Mouse (Mus musculus): ENCODE measurements around the gene Atg4d. TPM values are rescaled to one million over a fixed set of nuclear protein-coding genes. Genes with fewer than 3 reads are reported as not detected.
"Not testable (repeated sequence)": the region's sequence is repeated elsewhere in the genome, so short reads cannot be mapped to it uniquely, and the experiment has no call there.

Atg4d gene
- polyA plus RNA-seq, 1 experiment: 39.8 TPM

DNA sequence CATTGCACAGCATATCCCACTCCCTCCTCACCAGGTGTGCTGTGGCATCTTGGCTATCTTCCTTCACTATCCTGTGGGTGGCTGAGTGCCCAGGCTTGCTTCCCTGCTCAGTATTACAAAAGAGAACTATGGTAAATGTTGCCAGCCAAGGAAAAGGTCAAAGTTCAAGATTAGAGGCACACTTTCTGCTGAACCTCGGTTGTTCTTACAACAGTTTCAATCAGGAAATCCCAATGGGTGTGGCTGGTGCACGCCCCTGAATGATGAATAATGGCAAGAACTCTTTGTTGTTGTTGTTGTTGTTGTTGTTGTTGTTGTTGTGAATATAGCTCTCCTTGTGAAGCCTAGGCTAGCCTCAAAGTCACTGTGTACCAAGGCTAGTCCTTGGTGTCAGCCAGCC is 3.3 kb upstream of the Atg4d start:
- peaks cover 16% of the 10 kb centered on the region for H3K79me2 ChIP-seq (ENCODE audit: control insufficient read depth, insufficient read depth)
- no peak overlapping the region for H3K4me2 ChIP-seq (ENCODE audit: low read depth)
- H3K4me3 ChIP-seq: no peak overlapping the region
- no peaks in the 10 kb centered on the region for H3K27me3 ChIP-seq (ENCODE audit: control insufficient read depth, insufficient read depth, insufficient read length)
- TF ChIP-seq MAX (IDR thresholded peaks at IDR 0.05; ENCODE audit: low read depth) (no peak), TCF12 (IDR thresholded peaks at IDR 0.05; ENCODE audit: insufficient read depth, poor library complexity, severe bottlenecking) (no peak), TCF3 (IDR thresholded peaks at IDR 0.05; ENCODE audit: insufficient read length, low read depth) (no peak), REST (IDR thresholded peaks at IDR 0.05; ENCODE audit: insufficient read depth, insufficient read length) (no peak), MYOD1 (IDR thresholded peaks at IDR 0.05; ENCODE audit: control insufficient read depth in 1 of 3, insufficient read length in 2 of 3, low read depth in 2 of 3) (no peak), POLR2A (IDR thresholded peaks at IDR 0.05; ENCODE audit: insufficient read length, low read depth) (no peak), E2F4 (IDR thresholded peaks at IDR 0.05; ENCODE audit: insufficient read depth) (no peak), SRF (IDR thresholded peaks at IDR 0.05; ENCODE audit: control insufficient read depth, insufficient read length, low read depth) (no peak), MYOG (IDR thresholded peaks at IDR 0.05; ENCODE audit: control insufficient read depth in 1 of 3, insufficient read depth in 1 of 3, insufficient read length in 2 of 3, low read depth in 2 of 3) (no peak), POLR2AphosphoS2 (IDR thresholded peaks at IDR 0.05; ENCODE audit: insufficient read length, low read depth) (no peak)
- H3K36me3 ChIP-seq (ENCODE audit: control insufficient read depth, insufficient read depth): no peaks in the 10 kb centered on the region
- H3ac ChIP-seq (ENCODE audit: control insufficient read depth, insufficient read length): no peak overlapping the region

DNA sequence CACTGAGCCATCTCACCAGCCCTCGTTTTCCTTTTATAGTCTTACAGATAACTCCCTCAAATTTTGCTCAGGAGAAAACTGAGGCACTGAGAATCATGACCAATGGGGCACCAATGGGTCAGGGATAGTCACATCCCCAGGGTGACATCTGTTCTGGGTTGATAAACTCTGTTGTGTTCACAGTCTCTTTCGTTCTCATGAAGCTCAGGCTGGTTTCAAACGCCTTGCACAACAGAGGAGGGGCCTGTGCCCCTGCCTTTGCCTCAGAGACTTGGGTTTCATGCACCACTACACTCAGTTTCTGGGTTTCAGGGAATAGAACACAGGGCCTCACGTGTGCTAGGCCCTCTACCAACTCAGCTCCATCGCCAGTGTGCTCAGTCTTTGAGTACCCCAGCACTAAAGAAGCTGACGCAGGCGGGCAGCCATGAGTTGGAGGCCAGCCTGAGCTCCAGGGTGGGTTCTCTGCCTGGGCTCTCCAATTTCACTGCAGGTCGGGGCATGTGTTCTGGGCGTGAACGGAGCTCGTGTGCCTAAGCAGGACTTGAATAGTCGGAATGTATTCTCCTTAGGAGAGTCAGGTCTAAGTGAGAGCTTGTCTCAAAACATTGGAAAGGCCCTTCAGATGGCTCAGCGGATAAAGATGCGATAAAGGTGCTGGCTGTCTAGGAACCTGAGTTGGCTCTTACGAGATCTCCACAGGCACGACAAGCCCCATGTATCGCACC is 657 bp upstream of the Atg4d start:
- Histone ChIP-seq H3K4me2 (ENCODE audit: low read depth) (peak overlapping the region; percentile 100), H3K36me3 (ENCODE audit: control insufficient read depth, insufficient read depth) (no peaks in the 10 kb centered on the region), H3K79me2 (ENCODE audit: control insufficient read depth, insufficient read depth) (peaks cover 16% of the 10 kb centered on the region), H3K27me3 (ENCODE audit: control insufficient read depth, insufficient read depth, insufficient read length) (no peaks in the 10 kb centered on the region), H3K4me3 (peak overlapping the region; percentile 66), H3ac (ENCODE audit: control insufficient read depth, insufficient read length) (peak overlapping the region; percentile 69)
- TF ChIP-seq MYOG (IDR thresholded peaks at IDR 0.05; ENCODE audit: control insufficient read depth in 1 of 3, insufficient read depth in 1 of 3, insufficient read length in 2 of 3, low read depth in 2 of 3) (no peak), TCF3 (IDR thresholded peaks at IDR 0.05; ENCODE audit: insufficient read length, low read depth) (no peak), CEBPB (IDR thresholded peaks at IDR 0.05; ENCODE audit: insufficient read depth, poor library complexity, severe bottlenecking) (no peak), POLR2AphosphoS2 (IDR thresholded peaks at IDR 0.05; ENCODE audit: insufficient read length, low read depth) (no peak)

DNA sequence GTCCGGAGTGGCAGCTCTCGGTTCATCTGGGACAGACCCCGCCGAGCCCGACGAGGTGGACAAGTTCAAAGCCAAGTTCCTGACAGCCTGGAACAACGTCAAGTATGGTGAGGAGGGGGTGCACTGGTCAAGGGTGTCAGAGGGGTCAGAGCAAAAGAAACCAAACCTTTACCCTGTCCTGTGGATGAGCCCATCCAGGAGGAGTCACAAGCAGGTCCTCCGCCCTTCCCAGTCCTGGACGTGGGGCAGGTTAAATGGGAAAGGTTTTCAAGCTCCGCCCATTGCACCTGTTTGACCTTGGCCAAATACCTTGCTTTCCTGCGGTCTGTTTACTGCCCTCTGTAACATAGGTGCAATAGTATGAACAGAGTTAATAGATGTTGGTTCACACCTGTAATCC is 518 bp downstream of the Atg4d start:
- H3K4me3 ChIP-seq: peak overlapping the region; percentile 66
- H3K36me3 ChIP-seq (ENCODE audit: control insufficient read depth, insufficient read depth): no peaks in the 10 kb centered on the region
- H3K27me3 ChIP-seq (ENCODE audit: control insufficient read depth, insufficient read depth, insufficient read length): no peaks in the 10 kb centered on the region
- H3K4me2 ChIP-seq (ENCODE audit: low read depth): peak overlapping the region; percentile 86
- TF ChIP-seq MYOG (IDR thresholded peaks at IDR 0.05; ENCODE audit: control insufficient read depth in 1 of 3, insufficient read depth in 1 of 3, insufficient read length in 2 of 3, low read depth in 2 of 3) (no peak), MAX (IDR thresholded peaks at IDR 0.05; ENCODE audit: low read depth) (no peak), CEBPB (IDR thresholded peaks at IDR 0.05; ENCODE audit: insufficient read depth, poor library complexity, severe bottlenecking) (no peak), USF1 (IDR thresholded peaks at IDR 0.05; ENCODE audit: low read depth) (no peak), E2F4 (IDR thresholded peaks at IDR 0.05; ENCODE audit: insufficient read depth) (no peak), TCF12 (IDR thresholded peaks at IDR 0.05; ENCODE audit: insufficient read depth, poor library complexity, severe bottlenecking) (no peak), POLR2A (IDR thresholded peaks at IDR 0.05; ENCODE audit: insufficient read length, low read depth) (no peak), SRF (IDR thresholded peaks at IDR 0.05; ENCODE audit: control insufficient read depth, insufficient read length, low read depth) (no peak), TCF3 (IDR thresholded peaks at IDR 0.05; ENCODE audit: insufficient read length, low read depth) (no peak)
- H3K79me2 ChIP-seq (ENCODE audit: control insufficient read depth, insufficient read depth): peaks cover 16% of the 10 kb centered on the region
- H3ac ChIP-seq (ENCODE audit: control insufficient read depth, insufficient read length): peak overlapping the region; percentile 69

DNA sequence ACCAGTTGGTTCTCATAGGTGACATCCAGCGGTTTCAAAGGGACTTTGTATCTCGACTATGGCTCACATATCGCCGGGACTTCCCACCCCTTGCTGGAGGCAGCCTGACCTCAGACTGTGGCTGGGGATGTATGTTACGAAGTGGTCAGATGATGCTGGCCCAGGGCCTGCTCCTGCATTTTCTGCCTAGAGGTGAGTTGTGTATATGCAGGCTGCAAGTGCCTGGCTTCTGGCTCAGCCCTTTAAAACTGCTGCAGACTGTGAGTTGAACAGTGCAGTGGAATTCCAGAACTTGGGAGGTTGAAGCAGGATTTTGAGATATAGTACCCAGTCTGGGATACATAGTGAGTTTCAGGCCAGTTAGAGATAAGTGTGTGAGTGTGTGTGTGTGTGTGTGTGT is 1.8 kb downstream of the Atg4d start:
- Histone ChIP-seq H3K4me3 (peak overlapping the region; percentile 66), H3K79me2 (ENCODE audit: control insufficient read depth, insufficient read depth) (peaks cover 16% of the 10 kb centered on the region), H3K27me3 (ENCODE audit: control insufficient read depth, insufficient read depth, insufficient read length) (no peaks in the 10 kb centered on the region), H3K36me3 (ENCODE audit: control insufficient read depth, insufficient read depth) (peaks cover under 1% of the 10 kb centered on the region), H3K4me2 (ENCODE audit: low read depth) (peak overlapping the region; percentile 86), H3ac (ENCODE audit: control insufficient read depth, insufficient read length) (no peak overlapping the region)
- TF ChIP-seq MYOD1 (IDR thresholded peaks at IDR 0.05; ENCODE audit: control insufficient read depth in 1 of 3, insufficient read length in 2 of 3, low read depth in 2 of 3) (no peak), MYOG (IDR thresholded peaks at IDR 0.05; ENCODE audit: control insufficient read depth in 1 of 3, insufficient read depth in 1 of 3, insufficient read length in 2 of 3, low read depth in 2 of 3) (no peak), TCF3 (IDR thresholded peaks at IDR 0.05; ENCODE audit: insufficient read length, low read depth) (no peak), E2F4 (IDR thresholded peaks at IDR 0.05; ENCODE audit: insufficient read depth) (no peak), USF1 (IDR thresholded peaks at IDR 0.05; ENCODE audit: low read depth) (no peak), REST (IDR thresholded peaks at IDR 0.05; ENCODE audit: insufficient read depth, insufficient read length) (no peak), POLR2AphosphoS2 (IDR thresholded peaks at IDR 0.05; ENCODE audit: insufficient read length, low read depth) (no peak), CEBPB (IDR thresholded peaks at IDR 0.05; ENCODE audit: insufficient read depth, poor library complexity, severe bottlenecking) (no peak), MAX (IDR thresholded peaks at IDR 0.05; ENCODE audit: low read depth) (no peak), POLR2A (IDR thresholded peaks at IDR 0.05; ENCODE audit: insufficient read length, low read depth) (no peak), SRF (IDR thresholded peaks at IDR 0.05; ENCODE audit: control insufficient read depth, insufficient read length, low read depth) (no peak), TCF12 (IDR thresholded peaks at IDR 0.05; ENCODE audit: insufficient read depth, poor library complexity, severe bottlenecking) (no peak)

GRCm38 (mm10) chr9:21268305-21268704 is 3.2 kb downstream of the Atg4d start:
- Histone ChIP-seq H3K4me2 (ENCODE audit: low read depth) (no peak overlapping the region), H3K4me3 (no peak overlapping the region), H3K36me3 (ENCODE audit: control insufficient read depth, insufficient read depth) (peaks cover 4% of the 10 kb centered on the region), H3K27me3 (ENCODE audit: control insufficient read depth, insufficient read depth, insufficient read length) (no peaks in the 10 kb centered on the region), H3ac (ENCODE audit: control insufficient read depth, insufficient read length) (no peak overlapping the region), H3K79me2 (ENCODE audit: control insufficient read depth, insufficient read depth) (peaks cover 16% of the 10 kb centered on the region)
- TF ChIP-seq E2F4 (IDR thresholded peaks at IDR 0.05; ENCODE audit: insufficient read depth): no peak
- no peak for TF ChIP-seq TCF12 (IDR thresholded peaks at IDR 0.05; ENCODE audit: insufficient read depth, poor library complexity, severe bottlenecking)
- no peak for TF ChIP-seq MYOD1 (IDR thresholded peaks at IDR 0.05; ENCODE audit: control insufficient read depth in 1 of 3, insufficient read length in 2 of 3, low read depth in 2 of 3)
- TF ChIP-seq MAX (IDR thresholded peaks at IDR 0.05; ENCODE audit: low read depth): no peak
- no peak for TF ChIP-seq POLR2A (IDR thresholded peaks at IDR 0.05; ENCODE audit: insufficient read length, low read depth)
- TF ChIP-seq SRF (IDR thresholded peaks at IDR 0.05; ENCODE audit: control insufficient read depth, insufficient read length, low read depth): no peak
- no peak for TF ChIP-seq REST (IDR thresholded peaks at IDR 0.05; ENCODE audit: insufficient read depth, insufficient read length)
- no peak for TF ChIP-seq USF1 (IDR thresholded peaks at IDR 0.05; ENCODE audit: low read depth)
- TF ChIP-seq MYOG (IDR thresholded peaks at IDR 0.05; ENCODE audit: control insufficient read depth in 1 of 3, insufficient read depth in 1 of 3, insufficient read length in 2 of 3, low read depth in 2 of 3): no peak

DNA sequence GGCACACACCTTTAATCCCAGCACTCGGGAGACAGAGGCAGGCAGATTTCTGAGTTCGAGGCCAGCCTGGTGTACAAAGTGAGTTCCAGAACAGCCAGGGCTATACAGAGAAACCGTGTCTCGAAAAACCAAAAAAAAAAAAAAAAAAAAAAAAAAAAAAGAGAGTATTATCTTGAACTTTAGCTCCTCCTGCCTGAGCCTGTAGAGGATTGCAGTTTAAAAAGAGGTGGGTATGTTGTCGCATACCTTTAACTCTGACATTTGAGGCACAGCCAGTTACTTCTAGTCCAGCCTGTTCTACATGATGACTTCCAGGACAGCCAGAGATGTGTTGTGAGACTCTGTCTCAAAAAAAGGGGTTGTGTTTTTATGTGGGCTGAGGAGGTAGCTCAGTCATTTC is 4.5 kb downstream of the Atg4d start:
- not testable (repeated sequence) for H3K4me3 ChIP-seq; H3K4me2 ChIP-seq (ENCODE audit: low read depth); H3ac ChIP-seq (ENCODE audit: control insufficient read depth, insufficient read length); H3K27me3 ChIP-seq (ENCODE audit: control insufficient read depth, insufficient read depth, insufficient read length)
- H3K36me3 ChIP-seq (ENCODE audit: control insufficient read depth, insufficient read depth): peaks cover 10% of the 10 kb centered on the region
- H3K79me2 ChIP-seq (ENCODE audit: control insufficient read depth, insufficient read depth): peaks cover 16% of the 10 kb centered on the region

Measured in myocyte (in vitro differentiated cells).